Mouse (Mus musculus) adrenal gland, postnatal 14 days (tissue): ENCODE measurements around the gene Dst. TPM values are rescaled to one million over a fixed set of nuclear protein-coding genes. Genes with fewer than 3 reads are reported as not detected.

Experiments
- DNase-seq: peaks from one replicate; pipeline ENCODE4 v3.0.0; 2021; ENCODE audit warnings: mixed read lengths
- long read RNA-seq, 2 experiments: library from polyadenylated mRNA; stranded (forward); transcript quantifications; one replicate each; pipeline ENCODE4 v2.0.0; 2021
- total RNA-seq: library from RNA; stranded (reverse); gene quantifications from 2 replicates; pipeline ENCODE4 v1.2.3, GENCODE M21; 2021

Dst gene
- 115 and 125 TPM in 2 replicates for total RNA-seq
- long read RNA-seq, experiment 1, partial matches to known transcripts: 0 of 4 reads
- long read RNA-seq, experiment 1, other reads (novel, unspliced or antisense): 4 of 4 reads
- long read RNA-seq, experiment 2, partial matches to known transcripts: 0 of 2 reads
- long read RNA-seq, experiment 2, other reads (novel, unspliced or antisense): 2 of 2 reads

GRCm38 (mm10) chr1:33908191-33908962 lies at the start of gene Dst:
Dst (plus strand) TSS chr1:33908225.
- DNase-seq: no peak

- no peak for DNase-seq
Observed at GRCm38 (mm10) chr1:33869031-33869430, 39.0 kb upstream of the Dst start.

- no peak for DNase-seq
Observed at GRCm38 (mm10) chr1:33869437-33869836, 38.6 kb upstream of the Dst start.

DNA sequence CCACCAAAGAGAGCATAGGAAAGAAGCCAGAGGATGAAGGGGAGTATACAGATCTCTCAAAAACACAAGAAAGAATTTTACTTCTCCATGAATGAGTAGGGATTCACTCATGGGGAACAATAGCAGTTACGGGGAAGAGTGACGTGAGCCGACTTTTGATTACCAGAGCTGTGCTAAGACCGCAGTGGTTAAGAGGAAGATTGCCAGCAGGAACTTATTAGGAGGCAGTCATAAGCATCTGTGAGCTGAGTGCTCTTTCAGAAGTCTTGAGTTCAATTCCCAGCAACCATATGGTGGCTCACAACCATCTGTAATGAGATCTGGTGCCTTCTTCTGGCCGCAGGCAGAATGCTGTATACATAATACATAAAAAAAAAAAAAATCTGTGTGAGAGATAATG lies 34.5 kb upstream of the Dst start:
- DNase-seq: no peak

DNA sequence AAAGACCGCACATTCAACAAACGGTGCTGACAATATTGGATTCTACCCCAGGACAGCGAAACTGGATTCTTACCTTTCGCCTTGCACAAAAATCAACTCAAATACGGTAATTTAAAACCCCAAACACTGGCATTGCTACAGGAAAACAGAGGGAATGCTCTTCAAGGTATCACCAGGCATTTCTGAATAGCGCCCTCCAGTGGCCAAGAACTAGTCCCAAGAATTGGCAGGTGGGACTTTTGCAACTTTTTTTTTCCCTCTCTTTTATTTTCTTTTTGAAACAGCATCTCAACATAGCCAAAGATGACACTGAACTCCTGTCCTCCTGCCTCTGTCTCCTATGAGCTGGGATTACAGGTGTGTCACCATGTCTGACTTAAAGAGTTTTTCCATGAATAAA lies 32.3 kb upstream of the Dst start:
- peak; percentile 67 for DNase-seq

- no peak for DNase-seq
Observed at GRCm38 (mm10) chr1:33876416-33876815, 31.6 kb upstream of the Dst start.

DNA sequence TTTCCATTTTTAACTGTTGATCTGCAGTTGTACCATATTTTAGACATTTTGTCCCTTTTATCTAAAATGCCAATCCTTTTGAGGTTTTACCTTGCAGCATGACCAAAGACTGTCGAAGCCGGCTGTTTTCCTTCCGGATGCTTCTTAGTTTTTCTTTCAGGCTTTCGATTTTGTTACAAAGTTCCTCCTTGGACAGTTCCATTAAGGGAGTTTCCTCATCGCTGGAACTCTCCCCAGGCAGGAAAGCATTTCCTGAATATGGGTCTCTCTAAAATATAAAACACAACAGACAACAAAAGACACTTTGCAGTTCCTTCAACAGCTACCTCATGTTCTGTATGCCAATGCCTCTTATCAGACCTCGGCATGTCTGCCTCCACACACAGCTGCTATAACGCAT lies 29.9 kb upstream of the Dst start:
- DNase-seq: no peak

- DNase-seq: peak; percentile 38
Observed at GRCm38 (mm10) chr1:33883102-33883839, 24.8 kb upstream of the Dst start.

DNA sequence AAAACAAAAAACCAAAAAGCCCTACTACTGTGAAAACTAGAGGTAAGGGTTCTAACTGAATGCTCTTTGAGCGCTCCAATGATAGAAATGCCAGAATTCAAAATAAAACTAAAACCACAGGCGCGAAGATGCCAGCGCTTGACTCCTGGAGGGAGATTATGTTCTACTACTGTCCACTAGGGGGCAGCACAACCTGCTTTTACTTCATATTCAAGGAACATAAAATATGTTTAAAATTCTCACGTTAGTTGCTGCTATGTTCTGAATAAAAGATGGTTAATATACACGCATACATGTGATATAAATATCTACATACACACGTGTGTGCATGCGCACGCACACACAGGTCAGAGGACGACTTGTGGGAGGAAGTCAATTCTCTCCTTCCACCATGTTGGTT lies 15.2 kb upstream of the Dst start:
- DNase-seq: peak; percentile 73

DNA sequence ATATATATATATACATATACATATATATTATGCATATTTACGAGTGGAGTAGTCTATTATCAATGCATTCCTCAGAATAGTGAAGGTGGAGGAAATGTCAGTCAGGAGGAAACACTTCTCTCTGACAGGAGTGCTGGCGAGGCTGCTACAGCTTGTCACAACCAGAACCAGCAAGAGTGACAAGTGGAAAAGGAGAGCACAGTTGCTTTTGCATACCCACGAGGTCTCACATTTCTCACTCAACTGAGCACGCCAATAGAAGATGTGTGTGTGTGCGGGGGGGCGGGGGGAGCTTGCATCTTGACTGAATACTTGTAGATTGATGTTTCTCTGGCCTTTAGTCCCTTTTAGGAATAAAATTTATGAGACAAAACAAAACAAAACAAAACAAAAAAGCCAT lies 11.9 kb upstream of the Dst start:
- DNase-seq: no peak

DNA sequence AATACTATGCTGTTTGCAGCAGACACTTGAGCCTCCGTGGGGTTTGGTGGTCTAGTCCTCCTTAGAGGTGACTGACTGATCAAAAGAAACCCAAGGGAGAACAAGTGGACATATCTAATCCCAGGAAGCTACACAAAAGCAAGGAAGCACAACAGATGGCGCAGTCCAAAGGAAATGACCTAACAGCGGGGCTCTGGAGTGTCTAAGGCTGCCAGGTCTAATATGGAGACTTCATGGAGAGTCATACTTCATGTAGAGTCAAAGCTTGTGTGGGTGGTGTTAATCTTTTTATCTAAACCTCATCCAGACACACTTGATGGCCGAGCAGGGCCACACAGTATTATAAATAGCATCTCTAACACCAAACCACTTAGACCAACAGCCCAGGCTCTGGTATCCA lies 11.4 kb upstream of the Dst start:
- no peak for DNase-seq

DNA sequence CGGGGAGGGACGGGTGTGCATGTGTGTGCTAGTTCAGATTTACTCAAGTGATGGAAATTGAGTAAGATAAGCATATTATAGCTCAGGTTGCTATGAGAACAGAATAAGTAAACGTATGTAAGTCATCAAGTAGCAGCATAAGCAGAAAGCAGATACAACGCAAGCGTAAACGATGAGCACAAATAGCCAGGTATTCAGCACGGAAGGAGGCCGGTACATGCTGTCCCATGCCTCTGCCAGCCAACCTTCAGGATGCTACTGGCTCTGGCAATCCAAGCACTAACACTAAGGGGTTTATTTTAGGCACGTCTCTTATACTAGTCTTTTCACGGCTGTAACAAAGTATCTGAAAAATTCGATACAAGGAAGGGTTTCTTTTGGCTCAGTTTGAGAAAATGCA lies 10.6 kb upstream of the Dst start:
- DNase-seq: no peak

- DNase-seq: no peak
Observed at GRCm38 (mm10) chr1:33898373-33898772, 9.7 kb upstream of the Dst start.

GRCm38 (mm10) chr1:33900175-33900574 lies 7.8 kb upstream of the Dst start:
- peak; percentile 26 for DNase-seq

DNA sequence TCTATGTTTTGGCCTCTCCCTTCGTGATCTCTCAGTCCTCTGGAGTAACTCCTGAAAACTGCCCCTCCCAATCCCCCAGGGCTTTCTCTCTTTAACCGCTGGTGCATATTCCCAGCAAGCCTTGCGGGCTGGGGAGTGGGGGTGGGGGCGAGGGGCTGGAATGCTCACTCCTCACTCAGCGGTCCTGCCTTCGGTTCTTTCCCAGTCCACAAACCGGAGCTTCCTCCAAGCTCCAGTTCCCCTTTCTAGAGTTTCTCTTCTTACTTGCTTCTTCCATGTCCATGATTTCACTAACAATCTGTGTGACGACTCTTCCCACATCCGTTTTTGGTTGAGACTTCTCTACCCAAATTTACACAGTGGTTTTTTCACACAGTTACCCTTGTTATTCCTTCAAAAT lies 4.4 kb upstream of the Dst start:
- DNase-seq: no peak

DNA sequence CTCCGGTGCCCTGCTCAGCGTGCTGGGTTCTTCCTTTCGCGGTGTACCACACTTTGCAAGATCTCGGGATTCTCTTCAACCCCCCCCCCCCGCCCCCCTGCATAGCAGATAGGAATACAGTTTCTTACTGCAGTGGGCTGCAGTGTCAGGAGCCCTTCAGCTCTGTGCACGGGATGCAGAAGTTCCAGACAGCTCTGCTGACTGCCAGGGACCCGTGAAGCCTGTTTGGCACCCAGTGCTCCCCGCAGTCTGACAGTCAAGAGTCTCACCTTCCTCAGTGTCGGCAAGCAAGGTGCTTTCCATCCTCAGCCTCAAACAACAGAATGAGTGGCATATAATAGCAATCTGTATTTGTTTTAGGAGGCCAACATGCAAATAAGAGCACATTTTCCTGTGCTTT lies 1.8 kb upstream of the Dst start:
- DNase-seq: no peak

GRCm38 (mm10) chr1:33906927-33907326 lies 1.1 kb upstream of the Dst start:
- no peak for DNase-seq

DNA sequence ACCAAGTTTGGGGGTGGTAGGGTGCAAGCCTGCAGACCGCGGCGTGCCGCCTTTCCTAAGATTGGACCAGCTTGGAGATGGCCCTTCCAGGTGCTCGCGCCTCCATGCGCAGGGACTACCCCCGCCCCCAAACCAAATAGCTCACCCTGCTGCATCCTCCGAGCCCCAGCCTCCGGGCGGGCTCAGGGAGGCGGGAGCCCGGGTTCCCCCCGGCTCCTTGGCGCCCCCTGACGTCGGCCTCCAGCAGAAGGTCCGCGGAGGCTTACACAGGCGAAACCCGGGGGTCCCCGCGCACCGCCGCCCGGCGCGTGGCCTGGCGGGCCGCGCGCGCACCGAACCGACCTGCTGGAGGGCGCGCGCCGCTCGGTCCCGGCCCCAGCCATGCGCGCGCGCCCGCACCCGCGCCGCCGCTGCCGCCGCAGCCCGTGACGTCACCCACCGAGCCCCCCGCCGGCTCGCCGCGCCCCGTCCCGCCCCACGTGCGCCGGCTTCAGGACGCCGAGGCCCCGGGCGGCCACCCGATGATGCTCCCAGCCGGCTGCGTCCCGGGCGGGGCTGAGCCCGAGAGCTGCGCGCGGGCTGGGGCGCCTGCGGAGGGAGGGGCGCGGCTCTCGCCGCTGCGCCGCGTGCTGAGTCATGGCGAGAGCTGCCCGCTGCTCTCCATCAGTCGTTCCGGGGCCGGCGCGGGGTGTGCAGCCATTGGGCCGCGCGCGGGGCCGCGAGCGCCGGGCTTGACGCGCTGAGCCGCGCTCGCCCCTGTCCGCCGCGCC lies 419 bp upstream of the Dst start, which contains the start of gene Bend6:
Gene Bend6, minus strand, starts transcription at position 396 of the 770 bp plus-strand sequence.
- DNase-seq: peak; percentile 71

DNA sequence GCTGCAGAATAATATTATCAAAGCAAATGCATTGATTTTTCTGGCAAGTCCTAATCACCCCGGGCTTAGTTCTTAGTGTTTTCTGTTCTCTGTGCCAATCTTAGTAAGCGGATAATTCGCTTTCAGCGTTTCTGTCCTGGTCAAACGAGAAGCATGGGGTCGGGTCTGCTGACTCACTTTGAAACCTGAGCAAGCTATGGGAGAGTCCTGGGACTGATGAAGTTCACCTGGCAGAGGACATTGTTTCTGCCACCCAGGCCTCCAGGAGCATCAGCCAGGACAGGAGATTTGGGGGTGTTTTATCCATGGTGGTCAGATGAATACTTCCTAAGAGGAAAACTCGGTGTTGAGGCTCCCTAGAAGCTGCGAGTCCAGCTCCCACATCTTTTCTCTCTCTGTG lies 3.6 kb downstream of the Dst start:
- no peak for DNase-seq

DNA sequence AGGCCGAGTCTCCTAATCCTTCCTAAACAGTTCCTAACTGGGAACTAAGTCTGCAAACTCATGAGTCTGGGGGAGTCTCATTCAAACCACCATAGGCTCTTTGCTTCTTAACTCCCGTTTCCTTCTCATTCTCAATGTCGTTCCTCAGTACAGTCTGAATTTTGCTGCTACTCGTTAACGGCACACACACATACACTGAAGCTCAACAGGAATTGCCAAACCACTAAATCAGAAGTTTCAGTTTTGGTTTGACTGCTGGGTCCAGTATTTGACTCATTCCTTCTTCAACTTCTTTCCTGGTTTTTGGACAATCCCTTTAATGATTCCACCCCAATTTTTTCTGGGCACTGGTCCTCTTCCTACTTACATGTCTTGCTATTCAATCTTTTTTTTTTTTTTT lies 8.5 kb downstream of the Dst start:
- DNase-seq: no peak

GRCm38 (mm10) chr1:33922975-33923374 lies 14.9 kb downstream of the Dst start:
- no peak for DNase-seq

DNA sequence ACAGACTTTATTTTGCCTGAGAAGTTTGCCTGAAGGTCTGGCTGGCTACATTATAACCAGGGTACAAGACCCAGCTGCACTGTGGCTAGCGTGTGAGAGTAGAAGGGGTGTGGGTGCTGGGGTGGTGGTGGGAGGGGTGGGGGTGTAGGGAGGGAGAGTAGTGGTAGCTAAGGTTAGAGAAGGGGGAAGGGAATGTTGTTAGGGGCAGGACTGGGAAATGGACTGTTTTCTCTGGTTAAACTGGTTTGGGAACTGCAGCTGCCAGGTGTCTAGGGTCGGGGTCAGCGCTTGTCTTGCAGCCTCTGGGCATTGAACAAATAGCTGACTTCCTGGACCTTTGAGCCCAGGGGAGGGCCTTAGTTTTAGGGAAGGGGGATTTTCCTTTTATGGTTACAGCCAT lies 17.3 kb downstream of the Dst start:
- no peak for DNase-seq

GRCm38 (mm10) chr1:33927466-33927865 lies 19.4 kb downstream of the Dst start:
- DNase-seq: no peak
